In genomic region chr4:155325773-155326172, GRCm38 (mm10) we compare ENCODE assay signal across 12 mouse cellular contexts.
"Had no signal": no experiment of that assay in that cellular context is flagged by ENCODE, and none has a peak within 500 bp of the region (broad histone marks: within the 10 kb centered on the region; RNA-seq: fewer than 3 reads in every experiment).

No protein-coding gene starts in this region.

- DNase-seq: left cerebral cortex, postnatal 4 days; liver; liver, embryonic 13.5 days; liver, postnatal 0 days; lung, adult 18-20 months; lung, adult 2 months; lung, embryonic 14.5 days; lung, postnatal 10 days; lung, postnatal 14 days; lung, postnatal 36 days; lung, postnatal 4 days; midbrain, embryonic 14.5 days had no signal
